Mouse (Mus musculus): ENCODE measurements around the gene Blvra.
"Not testable (repeated sequence)": the region's sequence is repeated elsewhere in the genome, so short reads cannot be mapped to it uniquely, and the experiment has no call there.

Gene Blvra

GRCm38 (mm10) chr2:127070435-127070841, at the start of gene Blvra:
Blvra (plus strand) TSS chr2:127070665.
- peak; percentile 88 for DNase-seq (ENCODE audit: extremely low spot score, low spot score)

DNA sequence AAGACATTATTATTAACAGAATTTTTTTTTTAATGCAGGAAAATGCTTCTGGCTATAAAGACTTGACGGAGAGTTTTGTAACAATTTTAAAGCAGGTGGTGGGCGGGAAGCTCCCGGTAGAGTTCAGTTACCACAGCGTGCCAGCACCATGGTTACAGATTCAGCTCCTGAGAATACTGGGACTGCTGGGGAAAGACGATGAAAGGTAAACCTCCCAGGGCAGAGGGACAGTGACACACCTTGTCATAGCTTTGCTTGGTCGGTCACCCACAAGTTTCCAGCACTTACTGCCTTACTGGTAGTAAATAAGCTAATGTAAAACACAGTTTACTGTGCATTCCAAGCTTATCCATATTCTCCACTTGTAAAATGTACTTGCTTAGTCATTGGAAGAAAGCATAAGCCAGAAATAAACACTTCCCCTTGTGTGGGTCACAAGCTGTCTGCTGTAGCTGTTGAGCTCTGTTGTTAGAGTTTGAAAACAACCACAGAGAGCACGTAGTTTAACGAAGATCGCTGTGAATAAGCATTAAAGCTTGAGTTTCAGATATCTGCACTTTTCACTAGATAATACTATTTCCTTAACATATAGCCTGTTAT, 35.4 kb upstream of the Blvra start:
- no peak for DNase-seq (ENCODE audit: extremely low spot score, low spot score)

- no peak for DNase-seq (ENCODE audit: extremely low spot score, low spot score)
Measured at GRCm38 (mm10) chr2:127037299-127037698, 33.2 kb upstream of the Blvra start.

GRCm38 (mm10) chr2:127061471-127061870, 9.0 kb upstream of the Blvra start:
- no peak for DNase-seq (ENCODE audit: extremely low spot score, low spot score)

GRCm38 (mm10) chr2:127068806-127069205, 1.7 kb upstream of the Blvra start:
- DNase-seq (ENCODE audit: extremely low spot score, low spot score): no peak

DNA sequence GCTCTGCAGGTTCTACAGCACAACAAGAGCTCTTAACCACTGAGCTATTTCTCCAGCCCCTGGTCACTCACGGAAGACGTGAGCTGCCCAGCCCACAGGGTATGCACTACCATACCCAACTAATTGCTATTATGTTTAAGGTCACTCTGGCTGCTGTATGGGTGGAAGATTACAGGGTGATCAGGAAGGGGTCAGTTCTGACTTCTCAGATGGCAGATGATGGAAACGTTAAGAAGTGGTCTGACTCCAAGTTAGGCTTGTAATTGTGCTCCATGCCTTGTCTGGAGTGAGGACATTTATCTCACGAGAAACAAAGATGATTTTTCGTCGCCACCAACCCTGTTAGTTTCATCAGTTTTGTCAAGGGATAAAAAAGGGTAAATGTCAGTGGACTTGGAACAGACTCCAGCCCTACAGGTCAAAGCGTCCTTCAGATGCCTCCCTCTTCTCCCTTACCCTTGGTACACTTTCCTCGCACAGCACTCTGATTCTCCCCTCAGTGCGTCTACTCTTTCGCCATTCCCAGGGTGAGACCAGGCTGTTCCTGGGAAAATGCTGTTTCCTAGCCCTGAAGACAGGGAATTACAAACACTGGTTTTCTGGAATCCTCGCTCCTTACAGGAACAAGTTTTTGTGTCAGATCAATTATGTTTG, 557 bp upstream of the Blvra start:
- no peak for DNase-seq (ENCODE audit: extremely low spot score, low spot score)

GRCm38 (mm10) chr2:127070879-127071278, 414 bp downstream of the Blvra start:
- no peak for DNase-seq (ENCODE audit: extremely low spot score, low spot score)

GRCm38 (mm10) chr2:127074116-127074515, 3.7 kb downstream of the Blvra start:
- no peak for DNase-seq (ENCODE audit: extremely low spot score, low spot score)

DNA sequence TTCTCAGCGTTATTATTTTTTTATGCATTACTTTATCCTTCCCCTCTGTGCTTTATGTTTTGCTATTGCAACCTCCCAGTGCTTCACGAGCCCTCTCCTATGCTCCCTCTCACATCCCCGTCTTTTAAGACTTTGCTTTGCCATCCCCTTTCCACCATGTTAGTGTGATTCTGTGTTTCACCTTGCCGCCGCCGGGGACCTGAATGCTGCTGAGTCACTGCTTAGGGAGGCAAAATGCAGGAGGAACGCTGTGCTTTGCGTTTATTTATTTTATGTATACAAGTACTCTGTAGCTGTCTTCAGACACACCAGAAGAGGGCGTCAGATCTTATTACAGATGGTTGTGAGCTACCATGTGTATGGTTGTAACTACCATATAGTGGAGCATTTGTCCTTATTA, 7.1 kb downstream of the Blvra start:
- DNase-seq (ENCODE audit: extremely low spot score, low spot score): no peak

GRCm38 (mm10) chr2:127079066-127079465, 8.6 kb downstream of the Blvra start:
- DNase-seq (ENCODE audit: extremely low spot score, low spot score): not testable (repeated sequence)

DNA sequence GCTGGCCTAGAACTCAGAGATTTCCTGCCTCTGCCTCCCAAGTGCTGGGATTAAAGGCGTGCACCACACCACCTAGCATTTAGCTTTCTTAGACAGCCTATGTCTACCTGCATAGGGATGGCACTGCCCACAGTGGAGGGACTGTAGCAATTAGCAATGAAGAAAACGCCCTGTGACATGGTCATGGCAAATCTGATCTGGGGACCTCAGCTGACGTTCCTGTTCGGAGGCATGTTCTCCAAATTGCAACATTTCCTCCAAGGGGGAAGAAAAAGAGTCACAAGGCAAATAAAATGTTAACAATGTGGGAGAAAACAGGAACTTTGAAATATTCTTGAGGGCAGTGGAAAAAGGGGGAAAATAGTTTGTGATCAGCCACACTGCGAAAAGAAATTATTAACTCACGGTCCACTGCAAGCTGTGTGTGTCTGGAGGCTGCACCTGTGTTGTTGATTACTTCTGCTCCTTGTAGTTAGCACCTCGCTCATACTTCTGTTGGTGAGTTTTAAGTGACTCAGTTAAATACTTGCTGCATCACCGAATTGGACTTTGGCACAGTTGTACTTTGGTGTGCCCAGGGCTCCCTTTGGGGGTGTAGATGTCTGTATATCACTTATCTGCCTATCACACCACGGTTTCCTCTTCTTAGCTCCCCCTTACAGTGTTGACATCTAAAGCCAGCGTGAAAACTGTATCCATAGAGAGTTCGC, 9.6 kb downstream of the Blvra start:
- DNase-seq (ENCODE audit: extremely low spot score, low spot score): no peak

DNA sequence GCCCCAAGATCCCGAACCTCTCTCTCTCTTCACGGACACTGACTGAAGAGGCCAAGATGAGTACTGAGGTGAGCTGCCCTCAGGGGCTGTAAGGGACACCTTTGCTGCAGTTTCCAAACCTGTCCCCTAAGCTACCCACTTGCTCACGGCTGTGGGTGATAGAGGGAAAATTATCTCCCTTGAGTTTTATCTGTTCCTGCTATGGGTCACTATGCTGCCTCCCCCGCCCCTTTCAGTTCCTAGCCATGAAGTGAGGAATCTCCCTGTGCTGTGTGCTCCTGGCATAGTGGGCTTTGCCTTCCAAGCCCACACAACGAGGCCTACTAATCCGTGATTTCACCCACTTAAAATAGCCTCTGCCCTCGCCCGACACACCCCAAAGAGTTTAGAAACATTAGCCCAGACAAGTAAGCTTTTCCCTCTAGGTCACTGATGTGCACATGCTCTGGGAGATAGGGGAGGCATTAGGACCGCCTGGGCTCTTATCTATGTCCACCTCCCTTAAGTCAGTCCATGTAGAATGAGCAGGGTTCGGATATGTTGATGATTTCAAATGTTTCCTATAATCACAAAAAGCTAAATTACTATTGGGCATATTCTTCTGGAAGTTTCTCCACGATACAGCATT, 10.2 kb downstream of the Blvra start:
- DNase-seq (ENCODE audit: extremely low spot score, low spot score): no peak

GRCm38 (mm10) chr2:127086235-127086634, 15.8 kb downstream of the Blvra start:
- no peak for DNase-seq (ENCODE audit: extremely low spot score, low spot score)

GRCm38 (mm10) chr2:127090151-127090550, 19.7 kb downstream of the Blvra start:
- not testable (repeated sequence) for DNase-seq (ENCODE audit: extremely low spot score, low spot score)

DNA sequence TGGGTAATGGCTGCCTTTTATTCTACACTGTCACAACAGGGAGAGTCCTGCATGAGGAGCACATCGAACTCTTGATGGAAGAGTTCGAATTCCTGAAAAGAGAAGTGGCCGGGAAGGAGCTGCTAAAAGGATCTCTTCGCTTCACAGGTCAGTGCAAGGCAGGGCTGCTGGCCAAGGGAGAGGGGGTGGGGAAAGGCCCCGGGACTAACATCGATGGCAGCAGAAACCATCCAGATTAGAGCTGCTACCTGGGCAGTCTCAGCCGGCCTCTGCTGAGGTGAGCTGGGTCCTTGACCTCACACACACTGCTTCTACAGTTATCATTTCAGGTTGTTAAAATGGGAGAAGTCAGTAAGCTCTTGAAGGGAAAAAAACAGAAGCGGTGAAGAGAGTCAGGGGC, 21.5 kb downstream of the Blvra start:
- no peak for DNase-seq (ENCODE audit: extremely low spot score, low spot score)

GRCm38 (mm10) chr2:127108986-127109385, 38.5 kb downstream of the Blvra start:
- DNase-seq (ENCODE audit: extremely low spot score, low spot score): no peak

DNA sequence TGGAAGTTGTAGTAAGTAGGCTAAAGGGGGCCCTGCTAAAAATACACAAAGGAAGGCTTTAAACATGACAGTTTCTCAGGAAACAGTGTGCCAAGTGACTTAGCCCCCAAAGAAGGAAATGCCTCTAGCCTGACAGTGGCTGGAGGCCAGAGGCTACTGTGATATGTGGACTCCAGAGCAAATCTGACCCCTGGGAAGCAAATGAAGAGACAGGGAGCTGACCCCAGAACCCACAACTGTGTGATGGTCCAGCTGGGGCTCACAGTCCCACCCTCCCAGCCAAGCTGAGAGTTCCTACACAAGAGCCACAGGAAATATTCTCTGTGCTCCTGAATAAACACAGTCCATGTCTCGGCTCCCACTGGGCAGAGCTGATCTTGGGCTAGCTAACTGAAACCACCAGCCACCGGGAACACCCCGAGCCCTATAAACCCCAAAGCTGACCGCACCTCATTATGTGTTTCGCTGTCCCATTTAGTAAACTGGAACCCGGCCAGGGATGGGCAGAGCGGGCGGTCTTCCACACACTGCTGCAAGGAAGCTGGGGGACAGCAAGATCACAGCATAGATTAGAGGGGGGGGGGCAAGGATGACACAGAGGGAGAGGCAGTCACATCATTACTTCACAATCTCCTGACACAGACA, 51.2 kb downstream of the Blvra start:
- no peak for DNase-seq (ENCODE audit: extremely low spot score, low spot score)

- DNase-seq (ENCODE audit: extremely low spot score, low spot score): no peak
Measured at GRCm38 (mm10) chr2:127128926-127129325, 58.5 kb downstream of the Blvra start.

- DNase-seq (ENCODE audit: extremely low spot score, low spot score): no peak
Measured at GRCm38 (mm10) chr2:127131353-127131752, 60.9 kb downstream of the Blvra start.

DNA sequence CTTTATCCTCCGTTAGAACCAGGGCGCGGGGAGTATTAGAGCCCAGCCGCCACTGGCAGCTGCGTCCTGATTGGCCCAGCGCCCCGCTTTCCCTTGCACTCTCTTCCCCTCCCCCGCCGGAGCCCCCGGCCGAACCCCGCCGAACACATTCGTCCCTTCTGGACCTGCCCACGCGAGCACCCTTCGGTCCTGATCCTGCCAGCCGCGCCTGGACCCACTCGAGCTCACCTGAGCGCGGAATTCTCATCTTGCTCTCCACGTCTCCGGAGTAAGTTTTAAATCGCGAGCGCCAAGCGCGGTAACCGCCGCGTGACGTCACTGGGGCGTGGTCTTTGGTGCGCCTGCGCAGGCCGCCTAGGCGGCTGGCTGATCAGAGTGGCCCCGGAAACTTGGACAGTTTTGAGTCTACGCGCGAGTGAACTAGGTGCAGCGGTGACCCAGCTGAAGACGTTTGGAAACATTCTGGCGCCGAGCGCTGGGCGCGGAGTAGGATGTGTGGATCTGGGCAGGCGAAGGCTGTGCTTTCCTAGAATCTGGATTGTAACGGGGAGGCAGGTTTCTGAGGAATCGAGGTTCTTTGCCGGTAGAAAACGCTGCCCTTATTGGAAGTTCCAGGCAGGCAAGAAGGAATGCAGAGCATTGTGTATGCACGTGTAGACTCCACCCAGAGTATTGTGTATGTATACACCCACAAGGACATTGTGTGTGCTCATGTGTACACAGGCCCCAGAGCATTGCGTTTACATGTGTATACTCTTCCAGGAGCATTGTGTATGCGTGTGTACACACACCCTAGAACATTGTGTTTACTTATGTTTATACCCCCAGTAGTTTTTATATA, 63.4 kb downstream of the Blvra start, which contains the start of gene Ncaph:
Gene Ncaph (minus strand): TSS at position 334 of the 841 bp plus-strand sequence.
- peak; percentile 99 for DNase-seq (ENCODE audit: extremely low spot score, low spot score)

DNA sequence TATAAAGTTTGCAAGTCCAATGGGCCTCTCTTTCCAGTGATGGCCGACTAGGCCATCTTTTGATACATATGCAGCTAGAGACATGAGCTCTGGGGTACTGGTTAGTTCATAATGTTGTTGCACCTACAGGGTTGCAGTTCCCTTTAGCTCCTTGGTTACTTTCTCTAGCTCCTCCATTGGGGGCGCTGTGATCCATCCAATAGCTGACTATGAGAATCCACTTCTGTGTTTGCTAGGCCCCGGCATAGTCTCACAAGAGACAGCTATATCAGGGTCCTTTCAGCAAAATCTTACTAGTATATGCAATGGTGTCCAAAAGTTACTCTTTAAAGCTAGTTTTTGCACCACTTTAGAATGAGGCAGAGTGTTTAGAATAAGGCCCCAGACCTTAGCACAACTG, 64.8 kb downstream of the Blvra start:
- DNase-seq (ENCODE audit: extremely low spot score, low spot score): not testable (repeated sequence)
